Mouse (Mus musculus): Measurements from ENCODE around the gene Gps2. TPM values are rescaled to one million over a fixed set of nuclear protein-coding genes. Genes with fewer than 3 reads are reported as not detected.

Gps2 gene
- polyA plus RNA-seq, 1 experiment from 2014 or later = 62.4 TPM

DNA sequence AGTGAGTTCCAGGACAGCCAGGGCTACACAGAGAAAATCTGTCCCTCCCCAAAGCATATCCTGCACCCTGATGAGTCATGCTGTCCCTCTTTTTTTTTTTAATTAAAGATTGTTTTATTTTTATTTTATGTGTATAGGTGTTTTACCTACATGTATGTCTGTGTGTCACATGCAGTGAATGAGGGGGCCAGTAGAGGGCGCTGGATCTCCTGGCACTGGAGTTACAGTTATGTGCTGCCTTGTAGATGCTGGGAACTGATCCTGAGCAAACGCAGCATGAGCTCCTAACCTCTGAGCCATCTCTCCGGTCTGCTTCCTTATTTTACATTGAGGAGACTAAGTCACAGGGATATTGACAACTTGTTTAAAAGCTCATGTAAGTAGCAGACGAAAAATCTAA lies 30.6 kb upstream of the Gps2 start:
- 61% methylated on average over 4 of the region's 4 CpGs for WGBS
- no peak for ATAC-seq (ENCODE audit: low FRiP score, low TSS enrichment)
- DNase-seq = no peak
- H3K27ac ChIP-seq (replicated peaks; ENCODE audit: low read depth, low read length) = no peak overlapping the region
- no peak overlapping the region for H3K4me3 ChIP-seq (replicated peaks; ENCODE audit: low read depth, low read length)
- H3K4me2 ChIP-seq (ENCODE audit: low read length) = no peak overlapping the region
- H3K36me3 ChIP-seq (ENCODE audit: control insufficient read depth, insufficient read depth, low read length) = no peaks in the 10 kb centered on the region
- peaks cover 14% of the 10 kb centered on the region for H3K4me1 ChIP-seq (ENCODE audit: control insufficient read depth, insufficient read depth, low read length)
- H3K9ac ChIP-seq (replicated peaks; ENCODE audit: low read length) = no peak overlapping the region
- peaks cover 17% of the 10 kb centered on the region; the same call in 1 of the 2 replicates for H3K27me3 ChIP-seq (ENCODE audit: control insufficient read depth, insufficient read depth, low read length)
- no peaks in the 10 kb centered on the region for H3K9me3 ChIP-seq (ENCODE audit: control insufficient read depth, low read length)

DNA sequence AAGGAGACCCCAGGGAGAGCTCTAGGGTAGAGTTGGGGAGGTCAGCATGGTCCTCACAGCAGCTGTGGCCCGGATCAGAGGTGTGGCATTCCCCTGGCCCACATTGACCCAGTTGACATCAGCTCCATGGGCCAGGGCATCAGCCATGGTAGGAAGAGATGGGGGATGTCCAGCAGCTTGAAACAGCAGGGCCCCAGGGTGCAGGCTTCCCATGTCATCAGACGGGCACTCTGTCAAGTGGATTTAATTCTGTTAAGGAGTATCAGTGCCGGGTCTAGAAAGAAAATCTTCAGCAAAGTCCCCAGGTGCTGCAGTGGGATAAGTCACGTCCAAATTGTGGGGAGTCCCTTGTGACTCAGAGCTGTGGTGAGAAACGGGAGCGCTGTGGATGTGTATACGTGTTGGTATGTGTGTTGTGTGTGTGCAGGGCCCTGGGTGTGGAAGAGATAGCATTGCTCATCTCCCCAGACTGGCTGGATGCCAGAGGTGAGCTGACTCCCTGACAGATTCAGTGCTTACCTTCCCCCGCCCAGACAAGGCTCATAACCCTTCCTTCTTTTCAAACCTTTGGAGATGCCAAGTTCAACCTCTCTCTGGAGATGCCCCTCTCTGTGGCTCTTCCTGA lies 30.0 kb upstream of the Gps2 start:
- WGBS = 87% methylated on average over 8 of the region's 8 CpGs
- no peak overlapping the region for H3K4me3 ChIP-seq (replicated peaks; ENCODE audit: low read depth, low read length)
- no peaks in the 10 kb centered on the region for H3K36me3 ChIP-seq (ENCODE audit: control insufficient read depth, insufficient read depth, low read length)
- H3K9me3 ChIP-seq (ENCODE audit: control insufficient read depth, low read length) = no peaks in the 10 kb centered on the region
- DNase-seq = no peak
- H3K4me1 ChIP-seq (ENCODE audit: control insufficient read depth, insufficient read depth, low read length) = peaks cover 14% of the 10 kb centered on the region
- peaks cover 17% of the 10 kb centered on the region; the same call in 1 of the 2 replicates for H3K27me3 ChIP-seq (ENCODE audit: control insufficient read depth, insufficient read depth, low read length)
- no peak for ATAC-seq (ENCODE audit: low FRiP score, low TSS enrichment)
- H3K4me2 ChIP-seq (ENCODE audit: low read length) = no peak overlapping the region
- no peak overlapping the region for H3K9ac ChIP-seq (replicated peaks; ENCODE audit: low read length)
- H3K27ac ChIP-seq (replicated peaks; ENCODE audit: low read depth, low read length) = no peak overlapping the region

DNA sequence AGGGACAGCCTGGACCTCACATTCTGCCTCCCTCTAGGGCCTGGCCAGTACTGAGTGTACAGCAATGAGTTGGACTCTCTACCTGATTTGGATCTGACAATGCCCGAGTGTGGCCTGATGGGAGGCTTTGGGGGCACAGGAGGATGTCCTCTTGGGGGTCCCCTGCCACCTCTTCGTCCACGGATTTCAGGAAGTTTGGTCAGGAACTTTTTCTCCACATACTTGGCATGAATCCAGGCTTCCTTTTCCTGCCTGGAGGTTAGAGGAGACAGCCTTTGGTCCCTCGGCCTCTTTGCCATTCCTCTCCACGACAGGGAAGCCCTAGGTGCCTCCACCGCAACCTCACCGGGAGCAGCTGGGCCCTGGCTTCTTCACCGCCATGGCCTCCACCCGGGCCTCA lies 29.4 kb upstream of the Gps2 start:
- peaks cover 17% of the 10 kb centered on the region; the same call in 1 of the 2 replicates for H3K27me3 ChIP-seq (ENCODE audit: control insufficient read depth, insufficient read depth, low read length)
- peaks cover 14% of the 10 kb centered on the region for H3K4me1 ChIP-seq (ENCODE audit: control insufficient read depth, insufficient read depth, low read length)
- WGBS = 88% methylated on average over 9 of the region's 9 CpGs
- no peaks in the 10 kb centered on the region for H3K36me3 ChIP-seq (ENCODE audit: control insufficient read depth, insufficient read depth, low read length)
- no peak overlapping the region for H3K4me2 ChIP-seq (ENCODE audit: low read length)
- H3K27ac ChIP-seq (replicated peaks; ENCODE audit: low read depth, low read length) = no peak overlapping the region
- ATAC-seq (ENCODE audit: low FRiP score, low TSS enrichment) = no peak
- H3K9me3 ChIP-seq (ENCODE audit: control insufficient read depth, low read length) = no peaks in the 10 kb centered on the region
- H3K4me3 ChIP-seq (replicated peaks; ENCODE audit: low read depth, low read length) = no peak overlapping the region
- no peak overlapping the region for H3K9ac ChIP-seq (replicated peaks; ENCODE audit: low read length)
- DNase-seq = no peak

DNA sequence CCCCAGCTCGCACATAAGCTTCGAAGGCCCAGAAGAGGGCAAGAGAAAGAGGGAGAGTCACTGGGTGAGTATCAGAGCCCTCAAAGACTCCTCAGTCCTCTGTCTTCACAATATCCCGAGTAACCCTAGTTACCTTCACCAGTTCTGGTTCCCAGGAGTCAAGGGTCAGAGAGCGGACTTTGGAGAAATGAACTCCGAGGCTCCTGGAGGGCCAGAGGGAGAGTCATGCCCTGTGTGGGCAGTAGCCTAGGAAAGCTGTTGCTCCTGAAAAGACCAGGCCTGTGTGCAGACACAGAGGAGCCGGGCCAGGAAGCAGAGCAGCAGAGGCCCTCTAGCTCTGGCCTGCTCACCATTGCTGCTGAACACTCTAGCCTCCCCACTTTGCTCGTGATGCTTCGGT lies 29.0 kb upstream of the Gps2 start:
- DNase-seq (no peak), ATAC-seq (ENCODE audit: low FRiP score, low TSS enrichment) (no peak)
- H3K36me3 ChIP-seq (ENCODE audit: control insufficient read depth, insufficient read depth, low read length) = no peaks in the 10 kb centered on the region
- 85% methylated on average over 8 of the region's 8 CpGs for WGBS
- H3K27ac ChIP-seq (replicated peaks; ENCODE audit: low read depth, low read length) = no peak overlapping the region
- H3K27me3 ChIP-seq (ENCODE audit: control insufficient read depth, insufficient read depth, low read length) = peaks cover 17% of the 10 kb centered on the region; the same call in 1 of the 2 replicates
- H3K9me3 ChIP-seq (ENCODE audit: control insufficient read depth, low read length) = no peaks in the 10 kb centered on the region
- no peak overlapping the region for H3K4me3 ChIP-seq (replicated peaks; ENCODE audit: low read depth, low read length)
- no peak overlapping the region for H3K4me2 ChIP-seq (ENCODE audit: low read length)
- no peak overlapping the region for H3K9ac ChIP-seq (replicated peaks; ENCODE audit: low read length)
- peaks cover 14% of the 10 kb centered on the region for H3K4me1 ChIP-seq (ENCODE audit: control insufficient read depth, insufficient read depth, low read length)

DNA sequence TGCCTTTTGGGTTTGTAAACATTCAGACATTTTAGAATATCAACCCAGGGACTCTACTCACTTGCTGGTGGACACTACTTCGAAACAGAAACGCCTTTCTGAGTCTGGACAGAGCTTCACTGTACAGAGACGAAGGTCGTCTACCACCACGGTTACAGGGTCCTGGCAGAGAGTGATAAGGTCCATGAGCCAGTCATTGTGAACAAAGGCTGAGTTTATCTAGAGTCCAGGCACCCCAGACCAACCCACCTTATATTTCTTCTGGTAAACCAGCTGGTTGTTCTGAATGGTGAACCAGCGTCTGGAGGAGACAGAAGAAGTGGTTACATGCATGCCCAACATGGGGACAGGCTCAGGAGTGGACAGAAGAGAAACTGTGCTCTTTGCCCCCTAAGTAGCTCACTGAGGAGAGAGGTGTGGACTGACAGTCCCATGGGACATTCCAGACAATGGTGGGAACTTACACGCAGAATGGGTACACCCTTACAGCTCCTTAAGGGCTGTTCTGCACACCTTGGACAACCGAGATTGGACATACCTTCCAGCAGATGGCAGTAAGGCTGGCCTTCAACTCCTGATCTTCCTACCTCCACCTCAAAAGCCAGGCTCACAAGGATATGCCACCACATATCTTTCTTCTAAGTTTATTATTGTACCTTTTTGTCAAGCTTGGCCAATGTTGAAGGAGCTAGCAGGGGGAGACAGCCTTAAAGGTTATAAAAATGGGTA lies 26.6 kb upstream of the Gps2 start:
- 82% methylated on average over 8 of the region's 8 CpGs for WGBS
- no peak for ATAC-seq (ENCODE audit: low FRiP score, low TSS enrichment)
- no peak overlapping the region for H3K4me2 ChIP-seq (ENCODE audit: low read length)
- H3K27ac ChIP-seq (replicated peaks; ENCODE audit: low read depth, low read length) = no peak overlapping the region
- no peaks in the 10 kb centered on the region for H3K36me3 ChIP-seq (ENCODE audit: control insufficient read depth, insufficient read depth, low read length)
- H3K4me1 ChIP-seq (ENCODE audit: control insufficient read depth, insufficient read depth, low read length) = no peaks in the 10 kb centered on the region
- H3K27me3 ChIP-seq (ENCODE audit: control insufficient read depth, insufficient read depth, low read length) = 0 out of 2 replicates have a peak, but pooled peaks cover 6% of the 10 kb centered on the region
- H3K9me3 ChIP-seq (ENCODE audit: control insufficient read depth, low read length) = no peaks in the 10 kb centered on the region
- no peak overlapping the region for H3K4me3 ChIP-seq (replicated peaks; ENCODE audit: low read depth, low read length)
- no peak for DNase-seq
- no peak overlapping the region for H3K9ac ChIP-seq (replicated peaks; ENCODE audit: low read length)

DNA sequence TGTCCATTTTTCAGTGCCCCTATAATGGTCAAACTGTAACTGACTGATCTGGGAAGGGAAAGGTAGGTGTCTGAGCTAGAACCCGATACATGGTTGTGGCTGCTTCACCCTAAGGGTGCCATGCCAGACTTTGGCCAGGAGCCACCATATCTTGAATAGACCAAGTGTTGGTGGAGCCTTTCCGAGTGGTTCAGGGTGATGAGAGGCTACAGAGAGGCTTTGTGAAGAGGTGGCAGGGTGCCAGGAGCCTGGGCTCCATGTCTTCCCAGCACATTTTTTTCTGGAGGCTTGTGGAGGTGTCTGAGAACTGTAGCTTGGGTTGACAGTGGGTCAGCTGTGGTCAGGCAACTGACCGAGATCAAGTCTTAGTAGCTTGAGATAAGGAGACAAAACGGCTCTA lies 22.2 kb upstream of the Gps2 start:
- H3K4me2 ChIP-seq (ENCODE audit: low read length) = no peak overlapping the region
- H3K27ac ChIP-seq (replicated peaks; ENCODE audit: low read depth, low read length) = no peak overlapping the region
- DNase-seq (peak; percentile 20), ATAC-seq (ENCODE audit: low FRiP score, low TSS enrichment) (no peak)
- H3K9ac ChIP-seq (replicated peaks; ENCODE audit: low read length) = no peak overlapping the region
- H3K4me3 ChIP-seq (replicated peaks; ENCODE audit: low read depth, low read length) = no peak overlapping the region
- H3K36me3 ChIP-seq (ENCODE audit: control insufficient read depth, insufficient read depth, low read length) = no peaks in the 10 kb centered on the region
- no peaks in the 10 kb centered on the region for H3K9me3 ChIP-seq (ENCODE audit: control insufficient read depth, low read length)
- H3K4me1 ChIP-seq (ENCODE audit: control insufficient read depth, insufficient read depth, low read length) = no peaks in the 10 kb centered on the region
- 82% methylated on average over 4 of the region's 4 CpGs for WGBS
- H3K27me3 ChIP-seq (ENCODE audit: control insufficient read depth, insufficient read depth, low read length) = no peaks in the 10 kb centered on the region

DNA sequence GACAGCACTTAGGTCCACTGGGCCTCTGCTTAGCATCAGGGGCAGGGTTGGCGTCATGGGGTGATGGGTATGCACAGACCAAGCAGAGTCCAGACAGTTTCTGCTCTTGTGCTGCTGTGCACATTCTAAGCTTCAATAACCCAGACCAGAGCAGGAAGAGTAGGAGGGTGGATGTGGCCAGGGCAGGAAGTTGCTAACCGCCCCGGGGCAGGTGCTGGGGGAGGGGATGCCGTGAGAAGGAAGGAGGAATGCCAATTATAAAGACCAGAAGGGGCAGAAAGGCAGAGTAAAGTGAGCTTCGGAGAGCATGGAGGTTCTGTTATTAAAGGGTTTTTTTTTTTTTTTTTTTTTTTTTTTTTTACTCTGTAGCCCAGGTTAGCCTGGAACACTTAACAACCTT lies 19.0 kb upstream of the Gps2 start:
- H3K27me3 ChIP-seq (ENCODE audit: control insufficient read depth, insufficient read depth, low read length) = no peaks in the 10 kb centered on the region
- no peaks in the 10 kb centered on the region for H3K9me3 ChIP-seq (ENCODE audit: control insufficient read depth, low read length)
- ATAC-seq (ENCODE audit: low FRiP score, low TSS enrichment) (no peak), DNase-seq (no peak)
- H3K4me1 ChIP-seq (ENCODE audit: control insufficient read depth, insufficient read depth, low read length) = peaks cover 12% of the 10 kb centered on the region
- no peak overlapping the region for H3K4me2 ChIP-seq (ENCODE audit: low read length)
- no peak overlapping the region for H3K4me3 ChIP-seq (replicated peaks; ENCODE audit: low read depth, low read length)
- H3K27ac ChIP-seq (replicated peaks; ENCODE audit: low read depth, low read length) = no peak overlapping the region
- no peaks in the 10 kb centered on the region for H3K36me3 ChIP-seq (ENCODE audit: control insufficient read depth, insufficient read depth, low read length)
- WGBS = 84% methylated on average over 5 of the region's 5 CpGs
- no peak overlapping the region for H3K9ac ChIP-seq (replicated peaks; ENCODE audit: low read length)

DNA sequence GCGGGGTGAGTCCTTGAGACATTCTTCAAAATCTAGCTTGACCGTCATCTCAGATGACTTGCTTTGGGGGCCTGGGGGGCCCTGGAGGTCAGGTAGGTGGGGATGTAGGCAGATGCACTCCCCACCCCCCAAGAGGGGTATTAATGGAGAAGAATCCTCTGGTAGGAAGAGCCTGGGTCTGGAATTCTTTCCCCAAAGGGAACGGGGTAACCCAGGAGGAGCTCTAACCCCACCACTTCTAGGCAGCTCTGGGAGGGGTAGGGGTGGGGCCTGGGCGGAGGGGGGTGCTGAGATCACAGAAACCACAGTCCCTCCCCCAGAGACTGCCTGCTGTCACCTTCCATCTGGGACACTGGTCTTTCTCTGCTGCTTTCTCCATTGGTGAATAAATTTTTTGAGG lies 18.4 kb upstream of the Gps2 start, which contains the start of gene Acap1:
Gene Acap1, minus strand, starts transcription at position 249 of the 400 bp plus-strand sequence.
- Histone ChIP-seq H3K27ac (replicated peaks; ENCODE audit: low read depth, low read length) (no peak within 1 kb of the TSS), H3K4me1 (ENCODE audit: control insufficient read depth, insufficient read depth, low read length) (peaks cover 15% of the 10 kb centered on the region), H3K36me3 (ENCODE audit: control insufficient read depth, insufficient read depth, low read length) (no peaks in the 10 kb centered on the region), H3K4me2 (ENCODE audit: low read length) (no peak within 1 kb of the TSS), H3K4me3 (replicated peaks; ENCODE audit: low read depth, low read length) (no peak within 1 kb of the TSS), H3K9me3 (ENCODE audit: control insufficient read depth, low read length) (no peaks in the 10 kb centered on the region), H3K9ac (replicated peaks; ENCODE audit: low read length) (no peak within 1 kb of the TSS), H3K27me3 (ENCODE audit: control insufficient read depth, insufficient read depth, low read length) (no peaks in the 10 kb centered on the region)
- no peak for DNase-seq
- no peak for ATAC-seq (ENCODE audit: low FRiP score, low TSS enrichment)
- WGBS = 68% methylated on average over 4 of the region's 4 CpGs

DNA sequence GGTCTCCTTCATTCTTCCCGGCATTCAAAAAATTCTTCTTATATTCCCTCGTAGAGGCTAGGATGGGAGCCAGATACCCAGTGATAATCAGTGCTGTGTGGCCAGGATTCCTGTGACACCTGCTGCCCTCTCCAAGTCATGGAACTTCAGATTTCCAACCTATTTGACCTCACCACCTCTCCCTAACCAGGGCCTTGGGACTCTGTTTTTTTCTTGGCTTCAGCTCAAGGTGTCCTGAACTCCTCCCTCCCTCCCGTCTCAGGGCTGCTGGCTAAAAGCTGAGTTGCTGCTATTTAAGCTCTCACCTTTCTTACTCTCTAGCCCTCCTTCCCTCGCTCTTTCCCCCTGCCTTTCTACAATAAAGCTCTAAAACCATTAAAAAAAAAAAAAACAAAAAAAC lies 13.8 kb upstream of the Gps2 start:
- Histone ChIP-seq H3K36me3 (ENCODE audit: control insufficient read depth, insufficient read depth, low read length) (peaks cover 17% of the 10 kb centered on the region), H3K4me2 (ENCODE audit: low read length) (peak overlapping the region; percentile 91), H3K4me3 (replicated peaks; ENCODE audit: low read depth, low read length) (peak overlapping the region; percentile 88), H3K27me3 (ENCODE audit: control insufficient read depth, insufficient read depth, low read length) (no peaks in the 10 kb centered on the region), H3K4me1 (ENCODE audit: control insufficient read depth, insufficient read depth, low read length) (peaks cover 25% of the 10 kb centered on the region), H3K9me3 (ENCODE audit: control insufficient read depth, low read length) (no peaks in the 10 kb centered on the region), H3K9ac (replicated peaks; ENCODE audit: low read length) (peak overlapping the region; percentile 87), H3K27ac (replicated peaks; ENCODE audit: low read depth, low read length) (0 out of 2 replicates have a peak overlapping the region, but pooled peaks have one; percentile 9)
- peak; percentile 49 for DNase-seq
- 24% methylated on average over 4 of the region's 4 CpGs for WGBS
- no peak for ATAC-seq (ENCODE audit: low FRiP score, low TSS enrichment)

All from midbrain, embryonic 14.5 days (tissue).